Mouse (Mus musculus): Measurements from ENCODE around the gene Ndufa5. TPM values are rescaled to one million over a fixed set of nuclear protein-coding genes. Genes with fewer than 3 reads are reported as not detected.

Ndufa5 gene
- 126 TPM for polyA plus RNA-seq (2014; fragmentation: Illumina TruSeq; extraction: RNeasy Lipid Tissue Mini Kit (QIAGEN cat#74804); ENCODE audit: low read depth, low replicate concordance)

GRCm38 (mm10) chr6:24527155-24528063 is at the start of gene Ndufa5:
Ndufa5 (minus strand) TSS chr6:24528013.

GRCm38 (mm10) chr6:24528064-24528243 is 141 bp upstream of the Ndufa5 start, which contains the start of gene Asb15:
Asb15 (plus strand) TSS chr6:24528144.

GRCm38 (mm10) chr6:24514552-24515284 is 13.1 kb downstream of the Ndufa5 start, which contains the start of gene Iqub:
Iqub (minus strand) TSS chr6:24515067.

Other genes with a start within 250 kb of the Ndufa5 start
- 1.8 TPM for gene Iqub, start 12.9 kb downstream of the Ndufa5 start, polyA plus RNA-seq (2014; fragmentation: Illumina TruSeq; extraction: RNeasy Lipid Tissue Mini Kit (QIAGEN cat#74804); ENCODE audit: low read depth, low replicate concordance)
- gene Asb15, start 131 bp upstream of the Ndufa5 start, polyA plus RNA-seq (2014; fragmentation: Illumina TruSeq; extraction: RNeasy Lipid Tissue Mini Kit (QIAGEN cat#74804); ENCODE audit: low read depth, low replicate concordance): 1.1 TPM
- gene Lmod2, start 69.7 kb upstream of the Ndufa5 start, polyA plus RNA-seq (2014; fragmentation: Illumina TruSeq; extraction: RNeasy Lipid Tissue Mini Kit (QIAGEN cat#74804); ENCODE audit: low read depth, low replicate concordance): not detected
- 33.1 TPM for gene Wasl, start 137.0 kb upstream of the Ndufa5 start, polyA plus RNA-seq (2014; fragmentation: Illumina TruSeq; extraction: RNeasy Lipid Tissue Mini Kit (QIAGEN cat#74804); ENCODE audit: low read depth, low replicate concordance)
- 0.98 TPM for gene Hyal6, start 205.2 kb upstream of the Ndufa5 start, polyA plus RNA-seq (2014; fragmentation: Illumina TruSeq; extraction: RNeasy Lipid Tissue Mini Kit (QIAGEN cat#74804); ENCODE audit: low read depth, low replicate concordance)
- gene Hyal4, start 220.3 kb upstream of the Ndufa5 start, polyA plus RNA-seq (2014; fragmentation: Illumina TruSeq; extraction: RNeasy Lipid Tissue Mini Kit (QIAGEN cat#74804); ENCODE audit: low read depth, low replicate concordance): not detected